8 mouse cellular contexts compared by ENCODE assay signal in genomic region chr2:62664135-62664670, GRCm38 (mm10). TPM values are rescaled to one million over a fixed set of nuclear protein-coding genes. Genes with fewer than 3 reads are reported as not detected.
DNase-seq lines count a peak whose midpoint lies in the region; ATAC-seq and TF ChIP-seq lines count a peak whose summit lies in the region.

TSS of gene Gca (plus strand) at chr2:62664285.

- no peak within 1 kb of the TSS for H3K27ac ChIP-seq in embryonic facial prominence, embryonic 11.5 days (replicated peaks; ENCODE audit: low read depth, low read length)
- no peak within 1 kb of the TSS for H3K27ac ChIP-seq in midbrain, embryonic 11.5 days (ENCODE audit: low read depth, low read length)
- H3K27ac ChIP-seq in small intestine, adult 2 months (ENCODE audit: insufficient read depth, low read depth, low read length), result peak within 1 kb of the TSS; percentile 65

- peak; percentile 95 for ATAC-seq in embryonic facial prominence, embryonic 11.5 days (replicated peaks; ENCODE audit: insufficient number of reproducible peaks, low FRiP score, low TSS enrichment, low read depth)
- ATAC-seq in granulocyte monocyte progenitor cell, adult 5-6 weeks (replicated peaks; ENCODE audit: poor library complexity, severe bottlenecking), result peak; percentile 93
- peak; percentile 98 for ATAC-seq in midbrain, embryonic 11.5 days (ENCODE audit: low FRiP score)

- H3K9ac ChIP-seq in embryonic facial prominence, embryonic 11.5 days (replicated peaks; ENCODE audit: low read length), result peak within 1 kb of the TSS; percentile 48
- peak within 1 kb of the TSS; percentile 54 for H3K9ac ChIP-seq in midbrain, embryonic 11.5 days (ENCODE audit: low read length)

- peak within 1 kb of the TSS; percentile 94 for H3K4me2 ChIP-seq in embryonic facial prominence, embryonic 11.5 days (ENCODE audit: low read depth, low read length)
- H3K4me2 ChIP-seq in midbrain, embryonic 11.5 days, result peak within 1 kb of the TSS; percentile 85

- TF ChIP-seq CTCF in small intestine, adult 2 months (IDR thresholded peaks at IDR 0.05; ENCODE audit: extremely low read depth, insufficient read length, insufficient replicate concordance, low read depth, low read length), result no peak

- intact Hi-C loops in left cerebral cortex, postnatal 4 days (cut with DNase I), result no loop called here

- H3K9me3 ChIP-seq in embryonic facial prominence, embryonic 11.5 days (replicated peaks; ENCODE audit: control insufficient read depth, low read length), result no peaks in the 10 kb centered on the region
- no peaks in the 10 kb centered on the region for H3K9me3 ChIP-seq in midbrain, embryonic 11.5 days (ENCODE audit: control insufficient read depth, low read length)

- peak; percentile 87 for DNase-seq in adrenal gland, postnatal 10 days
- peak; percentile 80 for DNase-seq in embryonic facial prominence, embryonic 11.5 days (ENCODE audit: low spot score)
- DNase-seq in kidney, adult 11 months, result peak; percentile 82
- DNase-seq in left cerebral cortex, postnatal 4 days, result peak; percentile 87
- DNase-seq in midbrain, embryonic 11.5 days (ENCODE audit: low spot score, missing footprints), result peak; percentile 97
- no peak for DNase-seq in adipocyte (ENCODE audit: low spot score)

- no peaks in the 10 kb centered on the region for H3K27me3 ChIP-seq in embryonic facial prominence, embryonic 11.5 days (ENCODE audit: control insufficient read depth, insufficient read depth, low read length)
- no peaks in the 10 kb centered on the region for H3K27me3 ChIP-seq in midbrain, embryonic 11.5 days (ENCODE audit: control insufficient read depth, insufficient read depth, low read length)
- H3K27me3 ChIP-seq in small intestine, adult 2 months (ENCODE audit: control insufficient read depth, insufficient read depth, low read length), result no peaks in the 10 kb centered on the region

- TF ChIP-seq POLR2A in small intestine, adult 2 months (IDR thresholded peaks at IDR 0.05; ENCODE audit: low read depth, low read length), result peak; percentile 81; the same call in 1 of the 2 replicates

- H3K4me1 ChIP-seq in embryonic facial prominence, embryonic 11.5 days (ENCODE audit: control insufficient read depth, insufficient read depth, low read length), result no peaks in the 10 kb centered on the region
- no peaks in the 10 kb centered on the region for H3K4me1 ChIP-seq in midbrain, embryonic 11.5 days (ENCODE audit: control insufficient read depth, insufficient read depth, low read length)
- H3K4me1 ChIP-seq in small intestine, adult 2 months (ENCODE audit: control insufficient read depth, insufficient read depth, insufficient read length, low read length), result peaks cover 6% of the 10 kb centered on the region; the same call in 1 of the 2 replicates

- no peaks in the 10 kb centered on the region for H3K36me3 ChIP-seq in embryonic facial prominence, embryonic 11.5 days (replicated peaks; ENCODE audit: control insufficient read depth, insufficient read depth, low read depth, low read length)
- H3K36me3 ChIP-seq in midbrain, embryonic 11.5 days (ENCODE audit: control insufficient read depth, insufficient read depth, low read length), result no peaks in the 10 kb centered on the region
- no peaks in the 10 kb centered on the region for H3K36me3 ChIP-seq in small intestine, adult 2 months (ENCODE audit: control insufficient read depth, insufficient read depth, low read length)

- H3K4me3 ChIP-seq in embryonic facial prominence, embryonic 11.5 days (ENCODE audit: low read depth, low read length), result peak within 1 kb of the TSS; percentile 53
- H3K4me3 ChIP-seq in midbrain, embryonic 11.5 days (ENCODE audit: low read depth, low read length), result peak within 1 kb of the TSS; percentile 53
- H3K4me3 ChIP-seq in small intestine, adult 2 months (ENCODE audit: low read depth, low read length), result peak within 1 kb of the TSS; percentile 99

- WGBS in embryonic facial prominence, embryonic 11.5 days, result under 1% methylated on average over 43 of the region's 43 CpGs
- under 1% methylated on average over 43 of the region's 43 CpGs for WGBS in midbrain, embryonic 11.5 days
- WGBS in small intestine, adult 2 months, result under 1% methylated on average over 43 of the region's 43 CpGs

RNA-seq across cellular contexts. Expression of gene Gca, which starts in this region (rescaled TPM):
- total RNA-seq in adrenal gland, postnatal 10 days (2021), result 1 to 10 TPM; 1.1 to 2.8 TPM
- polyA plus RNA-seq in embryonic facial prominence, embryonic 11.5 days (2014; fragmentation: Nextera tagmentation; extraction: Ambion mirVana), result 1.8 and 2.0 TPM in 2 replicates
- total RNA-seq in granulocyte monocyte progenitor cell, adult 5-6 weeks (2014; fragmentation: Nextera tagmentation), result 19.9 and 31.0 TPM in 2 replicates
- 13.8 and 18.3 TPM in 2 replicates for total RNA-seq in granulocyte monocyte progenitor cell, adult 5-6 weeks (2017)
- 1 to 10 TPM; 5.6 to 7.5 TPM for total RNA-seq in left cerebral cortex, postnatal 4 days (2021)
- 1.8 and 2.2 TPM in 2 replicates for polyA plus RNA-seq in midbrain, embryonic 11.5 days (2014; fragmentation: Nextera tagmentation; extraction: Ambion mirVana)
- 3.1 and 6.0 TPM in 2 replicates for polyA plus RNA-seq in small intestine, adult 2 months (2012; rRNA removed)
